Mouse (Mus musculus) cortical plate, adult 2 months (tissue): ENCODE data around the gene Arf1.

ENCODE experiments used
- CTCF ChIP-seq: fragments of 200-500 bp; IDR thresholded peaks from 2 replicates; pipeline ENCODE4 v1.5.1; 2011; ENCODE audit warnings: mild to moderate bottlenecking, control low read depth, low read length; ENCODE audit not compliant: insufficient read depth; ENCODE audit errors: extremely low read depth
- POLR2A ChIP-seq: fragments of 200-500 bp; IDR thresholded peaks from 2 replicates; pipeline ENCODE4 v1.6.1; 2011; ENCODE audit warnings: mild to moderate bottlenecking, low read length, control low read depth; ENCODE audit not compliant: insufficient read depth; ENCODE audit errors: extremely low read depth

- TF ChIP-seq CTCF (no peak), POLR2A (no peak)
Measured at GRCm38 (mm10) chr11:59264593-59264992, 36.5 kb upstream of the Arf1 start.
